Mouse (Mus musculus) layer of hippocampus, adult 2 months (tissue): ENCODE measurements around the gene Fnip2. TPM values are rescaled to one million over a fixed set of nuclear protein-coding genes. Genes with fewer than 3 reads are reported as not detected.

Experiments
- DNase-seq, 2 experiments: peaks; one replicate each; pipeline ENCODE4 v3.0.0; 2022; ENCODE audit warnings: low spot score in 2 of 2
- H3K27ac ChIP-seq: fragments of 200-600 bp; 2 replicates; pipeline ENCODE4 v1.8.1; 2022
- H3K4me3 ChIP-seq: fragments of 200-600 bp; 2 replicates; pipeline ENCODE4 v1.8.1; 2022; ENCODE audit warnings: mild to moderate bottlenecking
- CTCF ChIP-seq: fragments of 200-600 bp; conservative IDR thresholded peaks from 2 replicates; pipeline ENCODE4 v1.8.1; 2022; ENCODE audit warnings: antibody characterized with exemption, mild to moderate bottlenecking, moderate library complexity
- total RNA-seq, 2 experiments: library from RNA; stranded (reverse); gene quantifications; 2 replicates each; pipeline ENCODE4 v1.2.3; 2021

Gene Fnip2
- total RNA-seq, 2 experiments from 2014 or later, result 22.2 to 26.9 TPM

DNA sequence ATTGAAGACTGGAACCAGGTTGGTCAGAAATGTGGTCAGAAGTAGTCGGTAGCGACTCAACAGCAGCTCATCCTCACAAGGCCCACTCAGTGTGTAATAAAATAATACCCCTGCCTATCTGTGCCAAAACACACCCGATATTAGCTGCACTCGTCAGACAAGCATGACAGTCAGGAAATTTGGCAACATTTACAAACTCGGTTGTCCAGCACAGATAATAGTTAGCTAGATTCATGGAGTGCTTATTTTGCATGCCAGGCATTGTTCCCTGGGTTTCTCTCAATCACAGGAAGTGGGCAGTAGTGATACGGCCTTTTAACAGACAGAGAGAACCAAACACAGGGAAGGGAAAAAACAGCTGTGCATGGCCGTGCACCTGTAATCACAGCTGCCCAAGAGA lies 30.6 kb downstream of the Fnip2 start:
- Histone ChIP-seq H3K4me3 (no peak overlapping the region), H3K27ac (no peak overlapping the region)
- no peak for TF ChIP-seq CTCF
- DNase-seq, result no peak

DNA sequence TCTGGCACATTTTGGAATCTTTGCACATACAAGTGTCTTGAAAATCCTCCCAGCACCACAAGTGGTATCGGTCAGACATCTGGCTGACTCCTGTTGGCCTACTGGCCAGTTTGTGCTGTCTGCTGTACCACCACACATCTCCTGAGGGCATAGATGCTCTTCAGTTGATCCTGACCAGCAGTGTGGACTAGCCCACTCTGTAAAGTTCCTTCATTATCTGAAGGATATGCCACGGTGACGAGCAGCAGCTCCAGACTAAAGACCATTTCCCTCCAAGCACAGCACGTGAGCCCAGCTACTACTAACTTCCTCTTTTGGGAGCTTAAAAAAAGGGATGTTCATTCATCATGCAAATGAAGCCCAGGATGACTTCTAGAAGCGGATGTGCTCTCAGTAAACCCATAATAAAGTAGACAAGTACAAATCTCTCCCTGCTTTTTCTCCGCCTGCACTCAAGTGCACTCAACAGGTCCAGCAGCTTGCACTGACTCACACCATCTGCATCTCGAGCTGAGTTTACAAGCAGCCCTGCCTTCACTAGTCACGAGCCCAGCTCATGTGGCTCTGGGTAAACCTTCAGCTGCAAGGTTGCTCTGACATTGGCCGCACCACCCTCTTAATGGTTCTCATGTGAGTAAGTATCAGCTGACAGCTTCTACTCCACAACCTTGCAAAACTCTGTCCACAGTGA lies 35.9 kb downstream of the Fnip2 start:
- Histone ChIP-seq H3K4me3 (no peak overlapping the region), H3K27ac (no peak overlapping the region; the same call in 1 of the 2 replicates)
- peak; percentile 60 to 80 for DNase-seq
- TF ChIP-seq CTCF, result no peak

DNA sequence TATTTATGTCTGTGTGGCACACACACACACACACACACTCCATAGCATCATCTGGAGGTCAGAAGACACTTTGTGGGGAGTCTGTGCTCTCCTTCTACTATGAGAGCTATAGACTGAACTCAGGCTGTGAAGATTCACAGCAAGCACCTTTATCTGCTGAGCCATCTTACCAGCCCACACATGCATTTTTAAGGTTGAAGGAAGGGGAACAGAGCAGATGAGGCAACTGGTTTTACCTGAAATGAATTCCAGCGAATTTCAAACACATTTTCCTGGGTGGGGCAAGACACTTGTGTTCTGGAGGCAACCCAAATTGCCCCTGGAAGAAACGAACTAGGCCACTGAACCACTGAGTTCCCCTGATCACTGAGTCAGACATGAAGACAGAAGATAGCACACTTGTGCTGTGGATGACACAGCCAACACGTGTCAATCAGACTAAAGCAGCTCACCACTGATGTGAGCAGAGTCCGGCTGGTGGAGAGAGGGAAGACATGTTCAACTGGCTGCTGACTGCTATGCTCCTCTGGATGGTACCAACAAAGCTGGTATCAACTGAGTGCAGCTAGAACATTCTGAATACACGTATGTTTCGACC lies 38.0 kb downstream of the Fnip2 start:
- DNase-seq, result no peak
- H3K4me3 ChIP-seq, result no peak overlapping the region
- H3K27ac ChIP-seq, result no peak overlapping the region
- no peak for TF ChIP-seq CTCF

DNA sequence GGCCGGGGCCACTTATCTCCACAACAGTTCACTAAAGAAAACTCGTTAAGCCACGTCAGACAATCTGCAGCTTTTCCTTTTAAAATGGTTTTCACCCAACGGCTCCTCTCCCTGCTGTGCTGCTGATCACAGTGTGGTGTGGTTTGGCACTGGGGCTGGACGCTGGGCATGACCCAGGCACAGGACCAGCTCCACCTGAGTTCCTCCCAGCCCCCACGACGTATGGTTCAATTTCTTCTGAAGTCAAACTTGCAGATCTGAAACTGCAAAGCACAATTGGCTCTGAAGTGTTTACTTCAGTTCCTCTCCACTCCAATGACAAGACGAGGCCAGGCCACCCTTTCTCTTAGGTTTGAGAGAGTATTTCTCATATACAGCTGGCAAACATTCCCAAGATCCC lies 39.1 kb downstream of the Fnip2 start:
- peak overlapping the region; percentile 15; the same call in 1 of the 2 replicates for H3K27ac ChIP-seq
- H3K4me3 ChIP-seq, result no peak overlapping the region
- TF ChIP-seq CTCF, result no peak
- no peak for DNase-seq

DNA sequence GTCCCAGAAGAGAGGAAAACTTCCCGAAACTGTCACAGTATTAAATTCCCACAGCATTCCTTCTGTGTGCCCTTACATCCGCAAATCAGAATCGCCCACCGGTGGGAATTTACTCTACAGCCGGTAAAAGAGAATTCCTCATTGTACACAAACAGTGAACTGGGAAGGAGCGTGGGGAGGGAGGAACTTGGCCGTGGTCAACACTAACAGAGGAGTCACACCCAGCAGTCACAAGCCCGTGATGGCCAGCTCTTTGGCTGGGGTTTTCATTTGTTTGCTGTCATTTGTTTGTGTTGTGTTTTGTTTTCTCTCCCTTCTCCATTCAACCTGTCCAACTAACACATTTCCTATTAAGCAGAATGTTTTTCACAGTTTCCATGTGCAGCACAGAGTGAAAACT lies 39.7 kb downstream of the Fnip2 start:
- H3K27ac ChIP-seq, result peak overlapping the region; percentile 15; the same call in 1 of the 2 replicates
- DNase-seq, result no peak
- no peak overlapping the region for H3K4me3 ChIP-seq
- no peak for TF ChIP-seq CTCF

DNA sequence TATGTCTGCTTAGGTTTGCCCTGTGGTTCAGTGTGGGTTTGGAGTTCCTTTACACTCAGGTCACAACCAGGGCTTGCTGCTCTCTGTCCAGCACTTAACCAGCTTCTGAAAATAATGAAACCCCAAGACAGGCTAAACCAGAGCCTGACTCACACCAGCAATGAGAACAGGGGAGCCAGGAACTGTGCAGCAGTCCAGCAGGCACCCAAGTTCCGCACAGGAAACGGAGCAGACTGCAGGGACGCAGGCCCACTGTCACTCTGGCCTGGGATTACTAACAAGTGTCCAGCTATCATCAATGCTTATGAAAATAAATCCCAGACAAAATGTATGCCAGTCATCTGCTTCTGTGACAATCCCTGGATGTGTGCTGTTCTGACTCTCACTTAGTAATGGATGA lies 40.1 kb downstream of the Fnip2 start:
- TF ChIP-seq CTCF, result no peak
- no peak for DNase-seq
- H3K27ac ChIP-seq, result no peak overlapping the region

DNA sequence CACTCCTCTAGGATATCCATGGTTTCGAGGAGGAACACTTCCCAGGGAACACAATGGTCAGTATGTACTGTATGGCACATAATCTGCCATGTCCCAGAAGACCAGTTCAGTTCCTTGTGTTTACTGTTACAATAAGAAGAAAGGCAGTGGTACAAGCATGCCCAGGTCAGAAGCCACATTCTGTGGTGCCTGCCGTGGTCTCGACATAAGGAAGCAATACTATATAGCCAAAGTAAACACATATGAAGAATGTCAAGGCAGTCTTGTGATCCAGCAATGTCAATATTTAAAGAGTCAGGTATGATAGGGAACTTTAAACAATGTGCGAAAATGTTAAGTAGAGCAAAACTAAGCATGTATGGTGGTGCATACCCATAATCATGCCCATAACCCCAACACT lies 44.2 kb downstream of the Fnip2 start:
- Histone ChIP-seq H3K4me3 (no peak overlapping the region), H3K27ac (no peak overlapping the region)
- TF ChIP-seq CTCF, result no peak
- DNase-seq, result no peak

More for the DNA sequence above, 40.1 kb downstream of the Fnip2 start:
- no peak overlapping the region for H3K4me3 ChIP-seq

DNA sequence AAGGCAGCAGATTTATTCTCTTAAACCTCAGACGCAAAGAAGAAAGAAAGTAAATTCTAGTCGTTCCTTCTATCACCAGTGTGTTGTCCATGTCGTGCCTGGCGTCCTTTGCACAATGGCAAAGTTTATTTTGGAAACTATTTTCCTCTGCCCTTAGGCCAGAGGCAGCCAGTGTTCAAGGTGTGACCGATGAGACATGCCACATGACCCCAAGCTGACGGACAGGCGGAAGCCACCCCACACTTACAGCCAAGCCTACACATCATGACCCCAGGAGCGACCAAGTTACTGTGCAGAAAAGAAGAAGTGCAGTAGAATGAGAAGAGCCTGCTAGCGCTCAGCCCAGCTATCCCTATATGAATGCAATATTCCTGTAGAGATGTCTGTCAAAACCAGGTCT lies 47.7 kb downstream of the Fnip2 start:
- H3K27ac ChIP-seq, result no peak overlapping the region
- TF ChIP-seq CTCF, result no peak
- H3K4me3 ChIP-seq, result no peak overlapping the region
- DNase-seq, result no peak

DNA sequence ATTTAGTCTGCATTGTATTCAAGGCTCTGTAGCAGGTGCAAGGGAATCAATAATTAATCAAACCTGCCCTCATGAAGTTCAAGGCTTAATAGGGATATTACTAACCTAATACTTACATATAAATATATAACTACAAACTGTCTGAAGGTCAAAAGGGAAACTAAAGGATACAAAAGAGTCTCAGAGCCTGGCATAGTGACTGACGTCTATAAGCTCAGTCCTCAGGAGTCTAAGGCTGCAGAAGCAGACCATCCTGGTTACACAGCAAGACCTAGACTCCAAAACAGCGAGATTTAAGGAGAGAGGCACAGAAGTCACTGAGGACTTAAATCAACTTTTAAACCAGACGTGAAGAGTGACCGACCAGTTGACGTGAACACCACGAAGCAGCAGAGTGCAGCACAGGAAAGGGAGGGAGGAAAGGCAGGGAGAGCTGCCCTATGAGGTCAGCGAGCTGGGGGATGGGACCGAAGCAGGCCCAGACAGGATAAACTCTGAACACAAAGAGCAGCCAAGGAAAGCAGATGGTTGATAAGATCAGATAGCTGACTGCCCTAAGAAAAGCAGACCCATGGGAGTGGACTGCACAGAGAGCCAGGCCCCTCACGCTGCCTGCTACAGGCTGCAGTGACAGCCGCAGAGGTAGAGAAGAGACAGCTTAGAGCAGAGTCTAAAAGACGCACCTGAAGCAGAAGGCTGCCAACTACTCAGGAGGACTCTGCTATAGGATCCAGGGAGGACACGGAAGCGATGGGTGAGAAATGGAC lies 48.7 kb downstream of the Fnip2 start:
- Histone ChIP-seq H3K27ac (peak overlapping the region; percentile 85), H3K4me3 (no peak overlapping the region)
- no peak for TF ChIP-seq CTCF
- no peak for DNase-seq

DNA sequence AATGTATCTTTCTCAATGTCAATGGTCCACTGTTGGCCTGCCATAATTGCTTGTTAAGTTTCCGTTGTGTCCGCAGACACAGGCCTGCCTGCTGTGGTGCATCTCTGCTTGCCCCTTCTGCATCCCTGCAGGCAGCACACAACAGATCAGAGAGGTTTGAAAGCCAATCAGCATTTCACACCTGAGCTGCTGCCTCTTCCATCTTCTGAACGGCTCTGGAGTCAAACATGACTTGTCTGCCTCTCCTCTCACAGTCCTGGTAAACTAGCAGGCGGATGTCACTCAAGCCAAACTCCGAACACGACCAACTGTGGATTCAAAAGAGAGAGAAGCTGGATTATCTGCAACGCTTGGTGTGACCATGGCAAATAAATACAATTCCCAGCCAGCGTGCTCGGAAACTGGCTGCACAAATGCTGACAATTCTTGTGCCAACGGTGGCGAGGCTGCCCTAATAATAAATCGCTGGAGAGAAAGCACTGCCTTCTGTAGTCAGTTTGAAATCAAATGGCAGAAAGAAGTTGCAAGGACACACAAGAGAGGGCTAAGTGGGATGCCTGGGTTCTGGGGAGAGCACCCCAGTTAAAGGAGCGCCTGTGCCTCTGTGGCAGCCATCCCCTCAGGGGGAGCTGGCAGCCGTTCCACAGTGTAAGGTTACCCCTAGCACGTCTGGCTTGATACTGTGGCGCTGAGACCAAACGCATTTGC lies 49.6 kb downstream of the Fnip2 start:
- TF ChIP-seq CTCF, result no peak
- Histone ChIP-seq H3K27ac (peak overlapping the region; percentile 85), H3K4me3 (peak overlapping the region; percentile 25)
- DNase-seq, result peak in 1 of 2 experiments; percentile 52

DNA sequence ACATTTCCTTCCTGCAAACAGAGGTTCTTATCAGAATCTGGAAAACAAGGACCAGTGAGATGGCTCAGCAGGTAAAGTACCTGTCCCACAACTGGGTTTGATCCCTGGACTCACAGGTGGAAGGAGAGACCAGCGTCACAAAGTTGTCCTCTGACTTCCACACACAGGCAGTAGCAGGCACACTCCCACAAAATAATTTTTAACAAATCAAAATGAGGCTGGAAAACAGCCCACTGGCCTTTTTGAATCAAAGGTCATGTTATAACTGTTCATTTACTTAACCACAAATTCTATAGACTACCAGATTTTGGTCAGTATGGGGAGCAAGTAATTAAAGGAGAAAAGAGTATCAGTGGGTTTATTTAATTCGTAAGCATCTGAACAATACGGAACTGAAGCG lies 50.6 kb downstream of the Fnip2 start:
- no peak overlapping the region for H3K4me3 ChIP-seq
- DNase-seq, result no peak
- no peak for TF ChIP-seq CTCF
- peak overlapping the region; percentile 85 for H3K27ac ChIP-seq

DNA sequence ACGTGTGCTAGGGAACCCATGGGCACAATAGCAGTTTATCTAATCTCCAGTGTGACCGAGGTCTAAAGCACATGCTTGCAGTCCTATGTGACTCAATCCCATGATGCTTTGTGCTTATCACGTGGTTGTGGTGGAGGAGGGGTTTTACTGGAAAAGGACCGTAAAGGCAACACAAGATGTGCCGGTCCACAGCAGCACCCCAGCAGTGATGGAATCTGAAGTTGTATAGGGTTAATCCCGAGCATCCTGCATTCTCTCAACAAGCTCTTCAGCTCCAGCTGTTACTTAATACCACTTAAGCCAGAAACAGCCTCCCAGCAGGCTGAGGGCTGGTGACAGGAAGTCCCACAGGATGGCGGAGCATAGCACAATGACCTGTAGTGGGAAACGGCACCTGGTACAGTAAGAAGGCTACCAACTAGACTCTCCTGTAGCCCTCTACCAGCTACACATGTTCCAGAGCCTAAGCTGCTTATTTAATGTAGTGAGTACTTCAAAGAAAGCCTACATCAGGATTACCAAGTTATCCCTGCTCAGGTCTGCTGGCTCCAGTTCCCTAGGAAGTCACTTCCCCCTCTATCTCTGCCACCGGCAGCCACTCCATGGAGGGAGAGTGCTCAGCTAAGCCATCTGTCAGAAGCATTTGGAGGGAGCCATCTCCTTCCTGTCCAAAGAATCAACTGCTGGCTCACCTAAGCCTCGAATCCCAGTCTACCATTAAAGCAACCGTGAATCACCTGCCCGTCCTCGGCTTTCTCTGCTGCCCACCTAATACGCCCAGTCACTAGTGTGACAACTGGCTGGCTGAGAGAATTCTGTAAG lies 51.3 kb downstream of the Fnip2 start:
- Histone ChIP-seq H3K4me3 (no peak overlapping the region), H3K27ac (peak overlapping the region; percentile 85)
- TF ChIP-seq CTCF, result no peak
- DNase-seq, result no peak
